Mouse (Mus musculus) ES-E14 (cell line): Measurements from ENCODE around the gene Zzef1. TPM values are rescaled to one million over a fixed set of nuclear protein-coding genes. Genes with fewer than 3 reads are reported as not detected.
"Not testable (repeated sequence)": the region's sequence is repeated elsewhere in the genome, so short reads cannot be mapped to it uniquely, and the experiment has no call there.

Experiments used
- DNase-seq: peaks from one replicate; pipeline ENCODE4 v3.0.0-alpha.2; 2013; ENCODE audit warnings: low read depth, low spot score
- H3K27ac ChIP-seq: 2 replicates; pipeline ENCODE4 v1.5.1; 2012; ENCODE audit warnings: low read depth, mild to moderate bottlenecking, low read length, moderate library complexity, mixed read lengths; ENCODE audit not compliant: poor library complexity, insufficient read depth, severe bottlenecking
- H3K36me3 ChIP-seq: 2 replicates; pipeline ENCODE4 v1.6.1; 2012; ENCODE audit warnings: mild to moderate bottlenecking, low read length, moderate library complexity, mixed read lengths; ENCODE audit not compliant: control insufficient read depth, poor library complexity, insufficient read depth, severe bottlenecking
- H3K4me1 ChIP-seq, 2 experiments: fragments of 150-350 bp in 1 of 2; sonication (generic) in 1 of 2; 2 replicates each; pipeline ENCODE4 v1.6.1; 2012; ENCODE audit warnings: low read length in 2 of 2, mild to moderate bottlenecking in 1 of 2, mixed read lengths in 1 of 2; ENCODE audit not compliant: control insufficient read depth in 2 of 2, insufficient read depth in 2 of 2, poor library complexity in 1 of 2
- H3K4me3 ChIP-seq, 2 experiments: fragments of 150-350 bp in 1 of 2; sonication (generic) in 1 of 2; 2 replicates each; pipeline ENCODE4 v1.5.1; 2012; ENCODE audit warnings: low read length in 2 of 2, low read depth in 1 of 2, mild to moderate bottlenecking in 1 of 2, mixed read lengths in 1 of 2; ENCODE audit not compliant: insufficient read depth in 1 of 2, poor library complexity in 1 of 2, severe bottlenecking in 1 of 2
- H3K9ac ChIP-seq: 2 replicates; pipeline ENCODE4 v1.6.1; 2012; ENCODE audit warnings: low read depth, mild to moderate bottlenecking, low read length, mixed read lengths; ENCODE audit not compliant: poor library complexity, insufficient read depth, severe bottlenecking
- H3K9me3 ChIP-seq: fragments of 150-350 bp; sonication (generic); 2 replicates; pipeline ENCODE4 v1.6.1; 2012; ENCODE audit warnings: low read depth, mild to moderate bottlenecking, low read length; ENCODE audit not compliant: control insufficient read depth, insufficient read depth
- CHD2 ChIP-seq: IDR thresholded peaks from 2 replicates; pipeline ENCODE4 v1.6.1; 2014; ENCODE audit warnings: mild to moderate bottlenecking, low read depth, low read length, inconsistent platforms
- HCFC1 ChIP-seq: IDR thresholded peaks from 2 replicates; pipeline ENCODE4 v1.6.1; 2012; ENCODE audit warnings: low read length, inconsistent platforms, borderline replicate concordance; ENCODE audit not compliant: insufficient read depth
- MAFK ChIP-seq: IDR thresholded peaks from 2 replicates; pipeline ENCODE4 v1.6.1; 2014; ENCODE audit warnings: mild to moderate bottlenecking, low read depth, low read length, inconsistent platforms; ENCODE audit not compliant: insufficient read depth
- ZC3H11A ChIP-seq: IDR thresholded peaks from 2 replicates; pipeline ENCODE4 v1.6.1; 2012; ENCODE audit warnings: low read depth, mild to moderate bottlenecking, inconsistent platforms, low read length, borderline replicate concordance
- ZNF384 ChIP-seq: IDR thresholded peaks from 2 replicates; pipeline ENCODE4 v1.6.1; 2012; ENCODE audit warnings: low read depth, low read length, inconsistent platforms
- in situ Hi-C, 2 experiments: fragments of 600-800 bp; cut with MboI; formaldehyde crosslinking; loops; one replicate each; pipeline ENCODE4 v1.15.1; 2025; ENCODE audit warnings: low sequenced_read_pairs in 2 of 2, inconsistent platforms in 1 of 2; ENCODE audit not compliant: unreplicated experiment in 2 of 2
- total RNA-seq: library from RNA; depleted of rRNA; stranded (reverse); fragments of 300-350 nt; gene quantifications from 2 replicates; pipeline ENCODE4 v1.2.3, GENCODE M21; 2012

Gene Zzef1
- total RNA-seq, 1 experiment = 22.3 TPM

DNA sequence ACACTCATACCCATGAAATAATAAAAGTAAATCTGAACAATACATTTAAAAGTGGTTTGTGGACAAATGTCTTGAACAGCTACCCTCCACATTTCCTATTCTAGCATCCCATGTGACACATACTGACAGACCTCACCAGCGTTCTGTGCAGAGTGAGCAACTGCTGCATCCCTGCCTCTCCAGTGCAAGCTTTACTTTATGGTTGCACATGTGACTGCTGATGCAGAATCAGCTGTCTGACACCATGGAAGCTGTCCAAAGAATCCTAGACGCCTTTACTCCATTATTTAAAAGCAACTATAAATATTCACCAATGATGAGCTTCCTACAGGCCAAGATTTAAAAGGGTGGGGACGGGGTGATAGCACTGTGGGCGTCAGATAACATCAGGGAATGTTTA is 24.6 kb upstream of the Zzef1 start:
- no peaks in the 10 kb centered on the region for H3K4me1 ChIP-seq
- no peak overlapping the region for H3K27ac ChIP-seq
- no peak for TF ChIP-seq ZC3H11A
- no peak for TF ChIP-seq CHD2
- TF ChIP-seq ZNF384 = no peak
- no peak for TF ChIP-seq HCFC1
- TF ChIP-seq MAFK = no peak
- H3K9me3 ChIP-seq = no peaks in the 10 kb centered on the region
- H3K4me3 ChIP-seq = no peak overlapping the region
- in situ Hi-C loops = loop anchor here in 1 of 2 experiments (10.0 kb wide), 1 partner anchor 197 kb away; no protein-coding TSS in a partner anchor
- no peak for DNase-seq
- H3K9ac ChIP-seq = no peak overlapping the region
- H3K36me3 ChIP-seq = peaks cover 6% of the 10 kb centered on the region; the same call in 1 of the 2 replicates

DNA sequence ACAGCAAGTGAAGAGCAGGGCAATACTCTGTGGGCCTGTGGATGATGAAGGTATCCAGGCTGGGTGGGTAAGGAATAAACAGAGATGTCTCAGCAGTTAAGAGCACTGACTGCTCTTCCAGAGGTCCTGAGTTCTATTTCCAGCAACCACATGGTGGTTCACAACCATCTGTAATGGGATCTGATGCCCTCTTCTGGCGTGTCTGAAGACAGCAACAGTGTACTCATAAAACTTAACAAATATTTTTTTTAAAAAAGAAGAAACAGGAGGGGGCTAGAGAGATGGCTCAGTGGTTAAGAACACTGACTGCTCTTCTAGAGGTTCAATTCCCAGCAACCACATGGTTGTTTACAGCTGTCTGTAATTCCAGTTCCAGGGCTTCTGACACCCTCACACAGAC is 23.4 kb upstream of the Zzef1 start:
- DNase-seq, H3K9ac ChIP-seq, H3K4me1 ChIP-seq, H3K9me3 ChIP-seq, H3K4me3 ChIP-seq, H3K36me3 ChIP-seq, H3K27ac ChIP-seq: not testable (repeated sequence)
- in situ Hi-C loops = loop anchor here in 1 of 2 experiments (10.0 kb wide), 1 partner anchor 198 kb away; no protein-coding TSS in a partner anchor

DNA sequence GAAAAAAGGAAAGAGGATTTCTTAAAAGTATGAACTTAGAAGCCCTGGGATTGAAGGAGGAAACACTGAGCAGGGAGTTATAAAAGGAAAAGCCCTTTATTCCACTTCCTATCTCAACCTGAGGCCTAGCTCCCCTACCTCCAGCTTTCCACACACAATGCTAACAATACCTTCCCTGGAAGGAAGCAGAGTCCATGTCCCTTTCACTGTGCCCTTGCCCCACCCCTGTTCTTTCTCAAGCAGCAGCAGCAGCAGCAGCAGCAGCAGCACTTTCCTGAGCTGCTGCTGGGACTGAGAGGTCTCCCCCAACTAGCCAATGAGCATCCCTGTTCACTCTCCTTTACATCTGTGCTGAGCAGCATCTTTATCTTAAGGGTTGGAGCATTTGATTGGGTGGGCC is 17.1 kb upstream of the Zzef1 start:
- Histone ChIP-seq H3K4me1 (no peaks in the 10 kb centered on the region), H3K27ac (no peak overlapping the region), H3K4me3 (no peak overlapping the region), H3K9me3 (no peaks in the 10 kb centered on the region), H3K9ac (no peak overlapping the region), H3K36me3 (no peaks in the 10 kb centered on the region)
- no peak for TF ChIP-seq HCFC1
- TF ChIP-seq ZC3H11A = no peak
- TF ChIP-seq MAFK = no peak
- TF ChIP-seq CHD2 = no peak
- TF ChIP-seq ZNF384 = no peak
- in situ Hi-C loops = loop anchor here in 1 of 2 experiments (10.0 kb wide), 1 partner anchor 204 kb away; no protein-coding TSS in a partner anchor
- no peak for DNase-seq

DNA sequence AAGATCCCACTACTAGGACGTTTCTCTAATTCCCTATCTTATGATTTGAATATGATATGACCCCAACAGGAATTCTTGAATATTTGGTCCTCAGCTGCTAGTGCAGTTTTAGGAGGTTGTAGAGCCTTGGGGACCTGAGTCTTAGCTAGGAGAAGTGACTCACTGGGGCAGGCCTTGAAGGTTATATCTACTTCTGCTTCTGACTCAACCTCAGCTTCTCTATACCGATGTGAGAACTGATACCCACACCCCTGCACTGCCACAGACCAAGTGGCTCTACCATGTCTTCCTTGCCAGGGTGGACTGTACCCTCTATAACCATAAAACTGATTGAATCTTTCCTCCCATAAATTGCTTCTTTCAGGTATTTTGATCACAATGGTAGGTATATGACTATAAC is 13.9 kb upstream of the Zzef1 start:
- Histone ChIP-seq H3K4me1 (no peaks in the 10 kb centered on the region), H3K9ac (no peak overlapping the region), H3K27ac (no peak overlapping the region), H3K9me3 (no peaks in the 10 kb centered on the region), H3K36me3 (no peaks in the 10 kb centered on the region), H3K4me3 (no peak overlapping the region)
- in situ Hi-C loops = no loop called here
- no peak for DNase-seq
- no peak for TF ChIP-seq CHD2
- no peak for TF ChIP-seq HCFC1
- TF ChIP-seq MAFK = no peak
- TF ChIP-seq ZNF384 = no peak
- TF ChIP-seq ZC3H11A = no peak

DNA sequence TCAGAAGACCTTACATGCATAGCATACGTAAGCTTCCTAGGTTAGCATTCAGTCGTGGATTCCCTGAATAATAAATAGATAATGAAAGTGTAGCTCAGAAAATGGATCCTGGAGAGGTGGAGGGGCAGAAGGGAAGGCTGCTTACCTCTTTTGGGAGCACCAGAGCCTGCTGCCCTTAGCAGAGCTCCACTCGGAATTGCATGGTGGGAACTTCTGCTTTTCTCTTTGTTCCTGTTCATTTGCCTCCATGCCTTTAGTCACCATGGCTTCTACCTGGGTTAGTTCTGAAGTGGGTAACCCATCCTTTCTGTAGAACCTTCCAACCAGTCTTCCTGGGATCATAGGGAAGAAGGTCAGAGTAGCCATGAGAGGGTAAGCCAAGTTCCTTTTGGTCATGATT is 13.5 kb upstream of the Zzef1 start:
- H3K9ac ChIP-seq = no peak overlapping the region
- no peaks in the 10 kb centered on the region for H3K4me1 ChIP-seq
- no peaks in the 10 kb centered on the region for H3K9me3 ChIP-seq
- H3K36me3 ChIP-seq = no peaks in the 10 kb centered on the region
- H3K27ac ChIP-seq = no peak overlapping the region
- H3K4me3 ChIP-seq = no peak overlapping the region
- DNase-seq = no peak
- in situ Hi-C loops = no loop called here
- TF ChIP-seq ZNF384 = no peak
- TF ChIP-seq MAFK = no peak
- TF ChIP-seq CHD2 = no peak
- TF ChIP-seq ZC3H11A = no peak
- TF ChIP-seq HCFC1 = no peak
